Mouse (Mus musculus): ENCODE data around the gene Palm2. TPM values are rescaled to one million over a fixed set of nuclear protein-coding genes. Genes with fewer than 3 reads are reported as not detected.
A peak's percentile ranks its signal among the peaks of the same experiment; 100 is the strongest.

The Palm2 gene
- polyA plus RNA-seq, 1 experiment from 2014 or later, result 29.0 TPM

- no peak overlapping the region for H3K27ac ChIP-seq (ENCODE audit: low read depth, low read length)
- no peak for ATAC-seq (replicated peaks; ENCODE audit: insufficient number of reproducible peaks, low FRiP score, low TSS enrichment)
- H3K9ac ChIP-seq (ENCODE audit: low read depth, low read length), result no peak overlapping the region
- H3K4me3 ChIP-seq (ENCODE audit: low read depth, low read length), result no peak overlapping the region
- no peaks in the 10 kb centered on the region for H3K27me3 ChIP-seq (ENCODE audit: control insufficient read depth, insufficient read depth, low read length)
- no peak overlapping the region for H3K4me2 ChIP-seq
- H3K9me3 ChIP-seq (replicated peaks; ENCODE audit: control insufficient read depth, low read length), result no peaks in the 10 kb centered on the region
- H3K36me3 ChIP-seq (ENCODE audit: control insufficient read depth, insufficient read depth, low read length), result peaks cover 6% of the 10 kb centered on the region
- WGBS (ENCODE audit: insufficient replicate concordance), result 28% methylated on average over 4 of the region's 4 CpGs
- peaks cover 13% of the 10 kb centered on the region for H3K4me1 ChIP-seq (ENCODE audit: control insufficient read depth, insufficient read depth, low read length)
Measured at GRCm38 (mm10) chr4:57660470-57660869, 226.4 kb downstream of the Palm2 start.

- Histone ChIP-seq H3K4me1 (ENCODE audit: control insufficient read depth, insufficient read depth, low read length) (peaks cover 18% of the 10 kb centered on the region), H3K4me3 (ENCODE audit: low read depth, low read length) (no peak overlapping the region), H3K27ac (ENCODE audit: low read depth, low read length) (no peak overlapping the region), H3K27me3 (ENCODE audit: control insufficient read depth, insufficient read depth, low read length) (no peaks in the 10 kb centered on the region), H3K9ac (ENCODE audit: low read depth, low read length) (no peak overlapping the region), H3K36me3 (ENCODE audit: control insufficient read depth, insufficient read depth, low read length) (no peaks in the 10 kb centered on the region; the same call in 1 of the 2 replicates), H3K4me2 (no peak overlapping the region), H3K9me3 (replicated peaks; ENCODE audit: control insufficient read depth, low read length) (no peaks in the 10 kb centered on the region)
- 64% methylated on average over 3 of the region's 3 CpGs for WGBS (ENCODE audit: insufficient replicate concordance)
- no peak for ATAC-seq (replicated peaks; ENCODE audit: insufficient number of reproducible peaks, low FRiP score, low TSS enrichment)
Measured at GRCm38 (mm10) chr4:57666101-57666500, 232.1 kb downstream of the Palm2 start.

GRCm38 (mm10) chr4:57670813-57671469 lies 236.9 kb downstream of the Palm2 start:
- H3K9ac ChIP-seq (ENCODE audit: low read depth, low read length), result no peak overlapping the region
- peaks cover 61% of the 10 kb centered on the region for H3K4me1 ChIP-seq (ENCODE audit: control insufficient read depth, insufficient read depth, low read length)
- no peaks in the 10 kb centered on the region for H3K27me3 ChIP-seq (ENCODE audit: control insufficient read depth, insufficient read depth, low read length)
- no peaks in the 10 kb centered on the region for H3K9me3 ChIP-seq (replicated peaks; ENCODE audit: control insufficient read depth, low read length)
- H3K36me3 ChIP-seq (ENCODE audit: control insufficient read depth, insufficient read depth, low read length), result no peaks in the 10 kb centered on the region; the same call in 1 of the 2 replicates
- peak overlapping the region; percentile 79 for H3K27ac ChIP-seq (ENCODE audit: low read depth, low read length)
- 17% methylated on average over 7 of the region's 7 CpGs for WGBS (ENCODE audit: insufficient replicate concordance)
- ATAC-seq (replicated peaks; ENCODE audit: insufficient number of reproducible peaks, low FRiP score, low TSS enrichment), result peak; percentile 55
- no peak overlapping the region for H3K4me3 ChIP-seq (ENCODE audit: low read depth, low read length)
- H3K4me2 ChIP-seq, result peak overlapping the region; percentile 36

- Histone ChIP-seq H3K9me3 (replicated peaks; ENCODE audit: control insufficient read depth, low read length) (no peaks in the 10 kb centered on the region), H3K36me3 (ENCODE audit: control insufficient read depth, insufficient read depth, low read length) (no peaks in the 10 kb centered on the region), H3K27me3 (ENCODE audit: control insufficient read depth, insufficient read depth, low read length) (no peaks in the 10 kb centered on the region), H3K9ac (ENCODE audit: low read depth, low read length) (no peak overlapping the region), H3K27ac (ENCODE audit: low read depth, low read length) (no peak overlapping the region), H3K4me3 (ENCODE audit: low read depth, low read length) (no peak overlapping the region), H3K4me1 (ENCODE audit: control insufficient read depth, insufficient read depth, low read length) (peaks cover 58% of the 10 kb centered on the region), H3K4me2 (no peak overlapping the region)
- ATAC-seq (replicated peaks; ENCODE audit: insufficient number of reproducible peaks, low FRiP score, low TSS enrichment), result no peak
- WGBS (ENCODE audit: insufficient replicate concordance), result 76% methylated on average over 4 of the region's 4 CpGs
Measured at GRCm38 (mm10) chr4:57672541-57672940, 238.5 kb downstream of the Palm2 start.

- peak overlapping the region; percentile 34; the same call in 1 of the 2 replicates for H3K9ac ChIP-seq (ENCODE audit: low read depth, low read length)
- ATAC-seq (replicated peaks; ENCODE audit: insufficient number of reproducible peaks, low FRiP score, low TSS enrichment), result no peak
- H3K4me2 ChIP-seq, result peak overlapping the region; percentile 40; the same call in 1 of the 2 replicates
- 0 out of 2 replicates have a peak overlapping the region, but pooled peaks have one; percentile 12 for H3K27ac ChIP-seq (ENCODE audit: low read depth, low read length)
- H3K9me3 ChIP-seq (replicated peaks; ENCODE audit: control insufficient read depth, low read length), result no peaks in the 10 kb centered on the region
- WGBS (ENCODE audit: insufficient replicate concordance), result 17% methylated on average over 12 of the region's 12 CpGs
- peaks cover 58% of the 10 kb centered on the region for H3K4me1 ChIP-seq (ENCODE audit: control insufficient read depth, insufficient read depth, low read length)
- no peak overlapping the region for H3K4me3 ChIP-seq (ENCODE audit: low read depth, low read length)
- H3K36me3 ChIP-seq (ENCODE audit: control insufficient read depth, insufficient read depth, low read length), result no peaks in the 10 kb centered on the region
- H3K27me3 ChIP-seq (ENCODE audit: control insufficient read depth, insufficient read depth, low read length), result no peaks in the 10 kb centered on the region
Measured at GRCm38 (mm10) chr4:57672996-57673906, 239.2 kb downstream of the Palm2 start.

- no peak overlapping the region for H3K9ac ChIP-seq (ENCODE audit: low read depth, low read length)
- peak overlapping the region; percentile 72 for H3K27ac ChIP-seq (ENCODE audit: low read depth, low read length)
- no peak for ATAC-seq (replicated peaks; ENCODE audit: insufficient number of reproducible peaks, low FRiP score, low TSS enrichment)
- no peaks in the 10 kb centered on the region for H3K9me3 ChIP-seq (replicated peaks; ENCODE audit: control insufficient read depth, low read length)
- H3K4me2 ChIP-seq, result no peak overlapping the region
- H3K27me3 ChIP-seq (ENCODE audit: control insufficient read depth, insufficient read depth, low read length), result no peaks in the 10 kb centered on the region
- WGBS (ENCODE audit: insufficient replicate concordance), result 68% methylated on average over 7 of the region's 7 CpGs
- H3K4me1 ChIP-seq (ENCODE audit: control insufficient read depth, insufficient read depth, low read length), result peaks cover 60% of the 10 kb centered on the region
- H3K4me3 ChIP-seq (ENCODE audit: low read depth, low read length), result no peak overlapping the region
- no peaks in the 10 kb centered on the region for H3K36me3 ChIP-seq (ENCODE audit: control insufficient read depth, insufficient read depth, low read length)
Measured at GRCm38 (mm10) chr4:57674351-57674750, 240.3 kb downstream of the Palm2 start.

- Histone ChIP-seq H3K4me3 (ENCODE audit: low read depth, low read length) (no peak overlapping the region), H3K9me3 (replicated peaks; ENCODE audit: control insufficient read depth, low read length) (no peaks in the 10 kb centered on the region), H3K27me3 (ENCODE audit: control insufficient read depth, insufficient read depth, low read length) (no peaks in the 10 kb centered on the region), H3K4me2 (peak overlapping the region; percentile 43), H3K4me1 (ENCODE audit: control insufficient read depth, insufficient read depth, low read length) (peaks cover 51% of the 10 kb centered on the region), H3K36me3 (ENCODE audit: control insufficient read depth, insufficient read depth, low read length) (no peaks in the 10 kb centered on the region), H3K9ac (ENCODE audit: low read depth, low read length) (no peak overlapping the region), H3K27ac (ENCODE audit: low read depth, low read length) (peak overlapping the region; percentile 72)
- peak; percentile 31; the same call in 1 of the 2 replicates for ATAC-seq (replicated peaks; ENCODE audit: insufficient number of reproducible peaks, low FRiP score, low TSS enrichment)
- 8% methylated on average over 13 of the region's 13 CpGs for WGBS (ENCODE audit: insufficient replicate concordance)
Measured at GRCm38 (mm10) chr4:57675387-57675786, 241.3 kb downstream of the Palm2 start.

GRCm38 (mm10) chr4:57677916-57678315 lies 243.9 kb downstream of the Palm2 start:
- H3K36me3 ChIP-seq (ENCODE audit: control insufficient read depth, insufficient read depth, low read length), result no peaks in the 10 kb centered on the region
- H3K4me3 ChIP-seq (ENCODE audit: low read depth, low read length), result no peak overlapping the region
- no peak for ATAC-seq (replicated peaks; ENCODE audit: insufficient number of reproducible peaks, low FRiP score, low TSS enrichment)
- WGBS (ENCODE audit: insufficient replicate concordance), result 73% methylated on average over 12 of the region's 12 CpGs
- no peak overlapping the region for H3K27ac ChIP-seq (ENCODE audit: low read depth, low read length)
- no peaks in the 10 kb centered on the region for H3K9me3 ChIP-seq (replicated peaks; ENCODE audit: control insufficient read depth, low read length)
- no peaks in the 10 kb centered on the region for H3K27me3 ChIP-seq (ENCODE audit: control insufficient read depth, insufficient read depth, low read length)
- H3K4me1 ChIP-seq (ENCODE audit: control insufficient read depth, insufficient read depth, low read length), result peaks cover 47% of the 10 kb centered on the region
- H3K9ac ChIP-seq (ENCODE audit: low read depth, low read length), result no peak overlapping the region
- no peak overlapping the region for H3K4me2 ChIP-seq
